Mouse (Mus musculus): ENCODE results near the gene Slc4a3.

Gene Slc4a3

GRCm38 (mm10) chr1:75561221-75561897, 15.3 kb downstream of the Slc4a3 start:
- DNase-seq, result no peak

GRCm38 (mm10) chr1:75561898-75562238, 15.8 kb downstream of the Slc4a3 start:
- no peak for DNase-seq

GRCm38 (mm10) chr1:75564102-75564501, 18.0 kb downstream of the Slc4a3 start:
- DNase-seq, result no peak

- no peak for DNase-seq
These were observed 18.9 kb downstream of the Slc4a3 start for GRCm38 (mm10) chr1:75564916-75565315.

- DNase-seq, result no peak
These were observed 19.6 kb downstream of the Slc4a3 start for GRCm38 (mm10) chr1:75565616-75566015.

- no peak for DNase-seq
These were observed 24.3 kb downstream of the Slc4a3 start for GRCm38 (mm10) chr1:75570403-75570802.

GRCm38 (mm10) chr1:75572776-75573175, 26.7 kb downstream of the Slc4a3 start:
- no peak for DNase-seq

- DNase-seq, result no peak
These were observed 27.6 kb downstream of the Slc4a3 start for GRCm38 (mm10) chr1:75573715-75574114.

- no peak for DNase-seq
These were observed 28.6 kb downstream of the Slc4a3 start for GRCm38 (mm10) chr1:75574476-75575310.

GRCm38 (mm10) chr1:75581936-75582624, 36.0 kb downstream of the Slc4a3 start:
- no peak for DNase-seq

GRCm38 (mm10) chr1:75582625-75582956, 36.5 kb downstream of the Slc4a3 start:
- no peak for DNase-seq

- DNase-seq, result no peak
These were observed 37.0 kb downstream of the Slc4a3 start for GRCm38 (mm10) chr1:75583034-75583433.

GRCm38 (mm10) chr1:75586791-75587190, 40.7 kb downstream of the Slc4a3 start:
- DNase-seq, result no peak

GRCm38 (mm10) chr1:75587738-75588719, 42.0 kb downstream of the Slc4a3 start:
- DNase-seq, result no peak

- DNase-seq, result no peak
These were observed 42.8 kb downstream of the Slc4a3 start for GRCm38 (mm10) chr1:75588874-75589273.

- no peak for DNase-seq
These were observed 43.9 kb downstream of the Slc4a3 start for GRCm38 (mm10) chr1:75589983-75590382.

GRCm38 (mm10) chr1:75593956-75594355, 47.9 kb downstream of the Slc4a3 start:
- no peak for DNase-seq

GRCm38 (mm10) chr1:75594836-75595235, 48.8 kb downstream of the Slc4a3 start:
- no peak for DNase-seq

- DNase-seq, result no peak
These were observed 49.9 kb downstream of the Slc4a3 start for GRCm38 (mm10) chr1:75595930-75596329.

- no peak for DNase-seq
These were observed 50.8 kb downstream of the Slc4a3 start for GRCm38 (mm10) chr1:75596906-75597305.

GRCm38 (mm10) chr1:75597622-75598021, 51.6 kb downstream of the Slc4a3 start:
- peak; percentile 74 for DNase-seq

GRCm38 (mm10) chr1:75601738-75602137, 55.7 kb downstream of the Slc4a3 start:
- DNase-seq, result no peak

- no peak for DNase-seq
These were observed 57.5 kb downstream of the Slc4a3 start for GRCm38 (mm10) chr1:75603584-75603983.
